Mouse (Mus musculus) lung, embryonic 15.5 days (tissue): ENCODE measurements around the gene Pde4d. TPM values are rescaled to one million over a fixed set of nuclear protein-coding genes. Genes with fewer than 3 reads are reported as not detected.
A peak's percentile ranks its signal among the peaks of the same experiment; 100 is the strongest.

Source experiments
- ATAC-seq: fragments of 200-750 bp; cut with Nextera tagmentation; 2 replicates; pipeline ENCODE4 v1.8.0; 2017; ENCODE audit warnings: moderate number of reproducible peaks, borderline replicate concordance; ENCODE audit not compliant: low FRiP score, low TSS enrichment; ENCODE audit errors: extremely low read depth
- H3K27ac ChIP-seq: fragments of 300-500 bp; sonication (generic); 2 replicates; pipeline ENCODE4 v1.5.1; 2015; ENCODE audit warnings: moderate library complexity, mild to moderate bottlenecking, inconsistent platforms
- H3K27me3 ChIP-seq: fragments of 300-500 bp; sonication (generic); 2 replicates; pipeline ENCODE4 v1.6.1; 2015; ENCODE audit warnings: inconsistent platforms
- H3K36me3 ChIP-seq: fragments of 300-500 bp; sonication (generic); 2 replicates; pipeline ENCODE4 v1.6.1; 2015; ENCODE audit warnings: inconsistent platforms
- H3K4me1 ChIP-seq: fragments of 300-500 bp; sonication (generic); 2 replicates; pipeline ENCODE4 v1.6.1; 2015; ENCODE audit warnings: inconsistent platforms
- H3K4me2 ChIP-seq: fragments of 300-500 bp; sonication (generic); 2 replicates; pipeline ENCODE4 v1.6.1; 2015; ENCODE audit warnings: inconsistent platforms, mild to moderate bottlenecking, moderate library complexity
- H3K4me3 ChIP-seq: fragments of 300-500 bp; sonication (generic); 2 replicates; pipeline ENCODE4 v1.5.1; 2015; ENCODE audit warnings: mild to moderate bottlenecking, inconsistent platforms
- H3K9ac ChIP-seq: fragments of 300-500 bp; sonication (generic); 2 replicates; pipeline ENCODE4 v1.6.1; 2015; ENCODE audit warnings: inconsistent platforms
- H3K9me3 ChIP-seq: fragments of 300-500 bp; sonication (generic); 2 replicates; pipeline ENCODE4 v1.6.1; 2016; ENCODE audit warnings: inconsistent platforms
- WGBS: fragments of 180-500 bp; shearing (Covaris S2); methylation state at CpG from one replicate; pipeline ENCODE4 v1.1.7; 2015; 5-methylcytosine and 5-hydroxymethylcytosine counted together
- polyA plus RNA-seq: library from polyadenylated mRNA; unstranded; fragments of >200 nt; fragmentation: Nextera tagmentation; extraction: Ambion mirVana; gene quantifications from 2 replicates; pipeline ENCODE4 v1.2.1, GENCODE M21; 2015

Gene Pde4d
- polyA plus RNA-seq, 1 experiment from 2014 or later = 18.2 TPM

GRCm38 (mm10) chr13:109659103-109659502, 1209.4 kb downstream of the Pde4d start:
- H3K9ac ChIP-seq = no peak overlapping the region
- 35% methylated on average over 6 of the region's 6 CpGs for WGBS
- ATAC-seq = no peak

GRCm38 (mm10) chr13:109661345-109661744, 1211.6 kb downstream of the Pde4d start:
- no peak for ATAC-seq
- WGBS = 77% methylated on average over 3 of the region's 3 CpGs
- H3K36me3 ChIP-seq = no peaks in the 10 kb centered on the region
- H3K27ac ChIP-seq = no peak overlapping the region
- no peak overlapping the region for H3K4me3 ChIP-seq
- peaks cover 24% of the 10 kb centered on the region for H3K4me1 ChIP-seq
- H3K4me2 ChIP-seq = no peak overlapping the region
- no peak overlapping the region for H3K9ac ChIP-seq
- H3K27me3 ChIP-seq = no peaks in the 10 kb centered on the region
- no peaks in the 10 kb centered on the region for H3K9me3 ChIP-seq

More at GRCm38 (mm10) chr13:109659103-109659502, 1209.4 kb downstream of the Pde4d start:
- Histone ChIP-seq H3K4me1 (peaks cover 8% of the 10 kb centered on the region; the same call in 1 of the 2 replicates), H3K9me3 (no peaks in the 10 kb centered on the region), H3K36me3 (no peaks in the 10 kb centered on the region), H3K4me2 (no peak overlapping the region), H3K4me3 (no peak overlapping the region), H3K27me3 (no peaks in the 10 kb centered on the region), H3K27ac (no peak overlapping the region)

- H3K9ac ChIP-seq = no peak overlapping the region
- no peak for ATAC-seq
- no peak overlapping the region for H3K27ac ChIP-seq
- WGBS = 41% methylated on average over 5 of the region's 5 CpGs
- no peak overlapping the region for H3K4me3 ChIP-seq
- H3K36me3 ChIP-seq = no peaks in the 10 kb centered on the region
- peaks cover 25% of the 10 kb centered on the region for H3K4me1 ChIP-seq
- H3K27me3 ChIP-seq = no peaks in the 10 kb centered on the region
- H3K9me3 ChIP-seq = no peaks in the 10 kb centered on the region
- no peak overlapping the region for H3K4me2 ChIP-seq
These were observed 1212.4 kb downstream of the Pde4d start for GRCm38 (mm10) chr13:109662099-109662498.

- Histone ChIP-seq H3K27ac (no peak overlapping the region), H3K4me2 (no peak overlapping the region), H3K9ac (no peak overlapping the region), H3K4me3 (no peak overlapping the region), H3K4me1 (peaks cover 25% of the 10 kb centered on the region), H3K36me3 (no peaks in the 10 kb centered on the region), H3K27me3 (no peaks in the 10 kb centered on the region), H3K9me3 (no peaks in the 10 kb centered on the region)
- 58% methylated on average over 3 of the region's 3 CpGs for WGBS
- no peak for ATAC-seq
These were observed 1213.0 kb downstream of the Pde4d start for GRCm38 (mm10) chr13:109662731-109663130.

GRCm38 (mm10) chr13:109664956-109665802, 1215.4 kb downstream of the Pde4d start:
- WGBS = 34% methylated on average over 10 of the region's 10 CpGs
- Histone ChIP-seq H3K27me3 (no peaks in the 10 kb centered on the region), H3K4me1 (peaks cover 25% of the 10 kb centered on the region), H3K36me3 (no peaks in the 10 kb centered on the region), H3K4me3 (no peak overlapping the region), H3K4me2 (no peak overlapping the region), H3K9me3 (no peaks in the 10 kb centered on the region), H3K9ac (no peak overlapping the region), H3K27ac (0 out of 2 replicates have a peak overlapping the region, but pooled peaks have one; percentile 26)
- ATAC-seq = peak; percentile 46; the same call in 1 of the 2 replicates

- Histone ChIP-seq H3K27ac (peak overlapping the region; percentile 26; the same call in 1 of the 2 replicates), H3K27me3 (no peaks in the 10 kb centered on the region), H3K36me3 (no peaks in the 10 kb centered on the region), H3K9ac (no peak overlapping the region), H3K4me3 (no peak overlapping the region), H3K9me3 (no peaks in the 10 kb centered on the region), H3K4me1 (peaks cover 25% of the 10 kb centered on the region), H3K4me2 (no peak overlapping the region)
- peak; percentile 87; the same call in 1 of the 2 replicates for ATAC-seq
- WGBS = 32% methylated on average over 10 of the region's 10 CpGs
These were observed 1216.2 kb downstream of the Pde4d start for GRCm38 (mm10) chr13:109665803-109666403.

- no peak overlapping the region for H3K4me2 ChIP-seq
- H3K27ac ChIP-seq = no peak overlapping the region
- no peaks in the 10 kb centered on the region for H3K27me3 ChIP-seq
- 81% methylated on average over 4 of the region's 4 CpGs for WGBS
- H3K4me3 ChIP-seq = no peak overlapping the region
- ATAC-seq = no peak
- no peaks in the 10 kb centered on the region for H3K36me3 ChIP-seq
- H3K9ac ChIP-seq = no peak overlapping the region
- no peaks in the 10 kb centered on the region for H3K9me3 ChIP-seq
- peaks cover 15% of the 10 kb centered on the region for H3K4me1 ChIP-seq
These were observed 1220.2 kb downstream of the Pde4d start for GRCm38 (mm10) chr13:109669965-109670364.

- H3K36me3 ChIP-seq = no peaks in the 10 kb centered on the region
- H3K9ac ChIP-seq = no peak overlapping the region
- H3K4me1 ChIP-seq = no peaks in the 10 kb centered on the region
- H3K27me3 ChIP-seq = no peaks in the 10 kb centered on the region
- no peaks in the 10 kb centered on the region for H3K9me3 ChIP-seq
- H3K27ac ChIP-seq = no peak overlapping the region
- ATAC-seq = no peak
- WGBS = 56% methylated on average over 8 of the region's 8 CpGs
- no peak overlapping the region for H3K4me2 ChIP-seq
- H3K4me3 ChIP-seq = no peak overlapping the region
These were observed 1222.0 kb downstream of the Pde4d start for GRCm38 (mm10) chr13:109671589-109672347.

- H3K36me3 ChIP-seq = no peaks in the 10 kb centered on the region
- H3K9ac ChIP-seq = no peak overlapping the region
- H3K4me3 ChIP-seq = no peak overlapping the region
- no peak overlapping the region for H3K4me2 ChIP-seq
- H3K4me1 ChIP-seq = peaks cover 6% of the 10 kb centered on the region
- ATAC-seq = no peak
- 28% methylated on average over 4 of the region's 4 CpGs for WGBS
- no peaks in the 10 kb centered on the region for H3K27me3 ChIP-seq
- no peaks in the 10 kb centered on the region for H3K9me3 ChIP-seq
- no peak overlapping the region for H3K27ac ChIP-seq
These were observed 1227.3 kb downstream of the Pde4d start for GRCm38 (mm10) chr13:109677047-109677446.

- no peaks in the 10 kb centered on the region for H3K9me3 ChIP-seq
- peaks cover 6% of the 10 kb centered on the region for H3K4me1 ChIP-seq
- H3K27me3 ChIP-seq = no peaks in the 10 kb centered on the region
- H3K9ac ChIP-seq = no peak overlapping the region
- no peak for ATAC-seq
- H3K4me2 ChIP-seq = no peak overlapping the region
- no peak overlapping the region for H3K27ac ChIP-seq
- H3K36me3 ChIP-seq = no peaks in the 10 kb centered on the region
- WGBS = 17% methylated on average over 3 of the region's 3 CpGs
- no peak overlapping the region for H3K4me3 ChIP-seq
These were observed 1227.9 kb downstream of the Pde4d start for GRCm38 (mm10) chr13:109677617-109678016.

- Histone ChIP-seq H3K9me3 (no peaks in the 10 kb centered on the region), H3K27me3 (no peaks in the 10 kb centered on the region), H3K36me3 (no peaks in the 10 kb centered on the region), H3K9ac (no peak overlapping the region), H3K4me1 (peaks cover 9% of the 10 kb centered on the region), H3K4me2 (no peak overlapping the region), H3K4me3 (no peak overlapping the region), H3K27ac (no peak overlapping the region)
- no peak for ATAC-seq
- 83% methylated on average over 1 of the region's 1 CpGs for WGBS
These were observed 1229.2 kb downstream of the Pde4d start for GRCm38 (mm10) chr13:109678991-109679390.
